Mouse (Mus musculus): ENCODE measurements around the gene Chst15. TPM values are rescaled to one million over a fixed set of nuclear protein-coding genes. Genes with fewer than 3 reads are reported as not detected.

Chst15 gene
- polyA plus RNA-seq (2014; fragmentation: Nextera tagmentation; extraction: Ambion mirVana), result 12.8 and 14.1 TPM in 2 replicates

- Histone ChIP-seq H3K9ac (ENCODE audit: low read depth, low read length) (peak within 1 kb of the TSS; percentile 80), H3K27me3 (replicated peaks; ENCODE audit: control insufficient read depth, insufficient read depth, low read length) (peaks cover 3% of the 10 kb centered on the region; the same call in 1 of the 2 replicates), H3K4me2 (peak within 1 kb of the TSS; percentile 99), H3K4me1 (replicated peaks; ENCODE audit: control insufficient read depth, insufficient read depth, low read length) (peaks cover 12% of the 10 kb centered on the region), H3K4me3 (ENCODE audit: low read depth, low read length) (peak within 1 kb of the TSS; percentile 76), H3K27ac (ENCODE audit: low read depth, low read length) (peak within 1 kb of the TSS; percentile 8), H3K36me3 (ENCODE audit: control insufficient read depth, insufficient read depth, low read length) (no peaks in the 10 kb centered on the region), H3K9me3 (ENCODE audit: control insufficient read depth, low read length) (no peaks in the 10 kb centered on the region)
- under 1% methylated on average over 34 of the region's 34 CpGs for WGBS
- DNase-seq (ENCODE audit: low spot score) (no peak), ATAC-seq (replicated peaks; ENCODE audit: low FRiP score) (peak; percentile 55)
Measured at GRCm38 (mm10) chr7:132317036-132317541, at the start of gene Chst15. Gene Chst15, minus strand, starts transcription at chr7:132317228.

- H3K9ac ChIP-seq (ENCODE audit: low read depth, low read length), result no peak overlapping the region
- no peak for DNase-seq (ENCODE audit: low spot score)
Measured at GRCm38 (mm10) chr7:132365703-132366384, 48.8 kb upstream of the Chst15 start.

GRCm38 (mm10) chr7:132365111-132365510, 48.1 kb upstream of the Chst15 start:
- no peaks in the 10 kb centered on the region for H3K36me3 ChIP-seq (ENCODE audit: control insufficient read depth, insufficient read depth, low read length)
- no peaks in the 10 kb centered on the region for H3K9me3 ChIP-seq (ENCODE audit: control insufficient read depth, low read length)
- H3K9ac ChIP-seq (ENCODE audit: low read depth, low read length), result no peak overlapping the region
- DNase-seq (ENCODE audit: low spot score) (no peak), ATAC-seq (replicated peaks; ENCODE audit: low FRiP score) (no peak)
- no peak overlapping the region for H3K4me3 ChIP-seq (ENCODE audit: low read depth, low read length)
- WGBS, result 59% methylated on average over 5 of the region's 5 CpGs
- H3K27ac ChIP-seq (ENCODE audit: low read depth, low read length), result no peak overlapping the region
- peaks cover 15% of the 10 kb centered on the region for H3K4me1 ChIP-seq (replicated peaks; ENCODE audit: control insufficient read depth, insufficient read depth, low read length)
- no peaks in the 10 kb centered on the region for H3K27me3 ChIP-seq (replicated peaks; ENCODE audit: control insufficient read depth, insufficient read depth, low read length)
- H3K4me2 ChIP-seq, result no peak overlapping the region

More at GRCm38 (mm10) chr7:132365703-132366384, 48.8 kb upstream of the Chst15 start:
- Histone ChIP-seq H3K27me3 (replicated peaks; ENCODE audit: control insufficient read depth, insufficient read depth, low read length) (no peaks in the 10 kb centered on the region), H3K9me3 (ENCODE audit: control insufficient read depth, low read length) (no peaks in the 10 kb centered on the region), H3K4me3 (ENCODE audit: low read depth, low read length) (no peak overlapping the region), H3K4me1 (replicated peaks; ENCODE audit: control insufficient read depth, insufficient read depth, low read length) (peaks cover 15% of the 10 kb centered on the region), H3K27ac (ENCODE audit: low read depth, low read length) (no peak overlapping the region), H3K36me3 (ENCODE audit: control insufficient read depth, insufficient read depth, low read length) (no peaks in the 10 kb centered on the region), H3K4me2 (peak overlapping the region; percentile 34; the same call in 1 of the 2 replicates)
- ATAC-seq (replicated peaks; ENCODE audit: low FRiP score), result peak; percentile 62
- 31% methylated on average over 5 of the region's 5 CpGs for WGBS

DNA sequence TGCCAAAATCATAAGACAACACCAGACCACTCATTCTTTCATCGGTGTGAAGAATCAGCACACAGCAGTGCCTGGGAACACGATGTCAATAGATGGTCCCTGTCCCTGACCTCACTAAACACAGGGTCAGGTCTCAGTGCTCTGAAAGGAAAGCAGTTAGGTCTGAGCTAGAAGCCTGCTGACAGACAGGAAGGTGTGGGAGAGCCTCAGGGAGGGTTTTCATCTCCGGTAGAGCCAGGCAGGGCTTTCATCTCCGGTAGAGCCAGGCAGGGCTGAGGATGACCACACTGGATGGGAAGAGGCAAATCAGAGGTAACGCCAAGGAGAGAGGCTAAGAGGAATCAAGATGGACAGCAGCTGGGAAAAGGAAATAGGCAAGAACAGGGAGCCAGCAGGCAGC, 47.5 kb upstream of the Chst15 start:
- DNase-seq (ENCODE audit: low spot score) (no peak), ATAC-seq (replicated peaks; ENCODE audit: low FRiP score) (no peak)
- no peaks in the 10 kb centered on the region for H3K9me3 ChIP-seq (ENCODE audit: control insufficient read depth, low read length)
- H3K4me1 ChIP-seq (replicated peaks; ENCODE audit: control insufficient read depth, insufficient read depth, low read length), result peaks cover 15% of the 10 kb centered on the region
- no peaks in the 10 kb centered on the region for H3K27me3 ChIP-seq (replicated peaks; ENCODE audit: control insufficient read depth, insufficient read depth, low read length)
- no peak overlapping the region for H3K4me2 ChIP-seq
- no peak overlapping the region for H3K27ac ChIP-seq (ENCODE audit: low read depth, low read length)
- no peak overlapping the region for H3K4me3 ChIP-seq (ENCODE audit: low read depth, low read length)
- H3K9ac ChIP-seq (ENCODE audit: low read depth, low read length), result no peak overlapping the region
- WGBS, result 29% methylated on average over 5 of the region's 5 CpGs
- no peaks in the 10 kb centered on the region for H3K36me3 ChIP-seq (ENCODE audit: control insufficient read depth, insufficient read depth, low read length)

DNA sequence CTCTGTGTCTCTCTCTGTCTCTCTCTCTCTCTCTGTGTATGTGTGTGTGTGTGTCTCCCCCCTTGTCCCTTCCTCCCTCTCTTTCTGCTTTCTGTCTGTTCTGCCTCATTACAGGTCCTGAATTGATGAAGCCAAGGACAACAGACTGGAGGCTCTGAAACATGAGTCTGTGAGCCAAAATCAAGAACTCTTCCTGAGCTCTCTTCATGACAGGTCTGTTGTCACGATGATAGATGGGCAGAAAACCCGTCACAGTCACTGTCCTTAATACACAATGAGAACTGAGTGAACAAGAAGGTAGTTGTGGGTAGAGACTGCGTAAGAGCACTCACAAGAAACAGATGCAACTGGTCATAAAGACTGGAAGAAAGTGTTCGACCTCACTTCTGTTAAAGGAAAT, 43.3 kb upstream of the Chst15 start:
- Histone ChIP-seq H3K4me3 (ENCODE audit: low read depth, low read length) (no peak overlapping the region), H3K9me3 (ENCODE audit: control insufficient read depth, low read length) (no peaks in the 10 kb centered on the region), H3K9ac (ENCODE audit: low read depth, low read length) (no peak overlapping the region), H3K36me3 (ENCODE audit: control insufficient read depth, insufficient read depth, low read length) (no peaks in the 10 kb centered on the region), H3K4me1 (replicated peaks; ENCODE audit: control insufficient read depth, insufficient read depth, low read length) (peaks cover 3% of the 10 kb centered on the region), H3K27me3 (replicated peaks; ENCODE audit: control insufficient read depth, insufficient read depth, low read length) (no peaks in the 10 kb centered on the region), H3K27ac (ENCODE audit: low read depth, low read length) (no peak overlapping the region), H3K4me2 (no peak overlapping the region)
- ATAC-seq (replicated peaks; ENCODE audit: low FRiP score), result no peak
- WGBS, result 64% methylated on average over 4 of the region's 4 CpGs
- DNase-seq (ENCODE audit: low spot score), result no peak

GRCm38 (mm10) chr7:132358709-132359108, 41.7 kb upstream of the Chst15 start:
- Histone ChIP-seq H3K36me3 (ENCODE audit: control insufficient read depth, insufficient read depth, low read length) (no peaks in the 10 kb centered on the region), H3K4me2 (no peak overlapping the region), H3K27ac (ENCODE audit: low read depth, low read length) (no peak overlapping the region), H3K4me3 (ENCODE audit: low read depth, low read length) (no peak overlapping the region), H3K9me3 (ENCODE audit: control insufficient read depth, low read length) (no peaks in the 10 kb centered on the region), H3K4me1 (replicated peaks; ENCODE audit: control insufficient read depth, insufficient read depth, low read length) (no peaks in the 10 kb centered on the region; the same call in 1 of the 2 replicates), H3K9ac (ENCODE audit: low read depth, low read length) (no peak overlapping the region), H3K27me3 (replicated peaks; ENCODE audit: control insufficient read depth, insufficient read depth, low read length) (no peaks in the 10 kb centered on the region)
- 45% methylated on average over 4 of the region's 4 CpGs for WGBS
- DNase-seq (ENCODE audit: low spot score) (no peak), ATAC-seq (replicated peaks; ENCODE audit: low FRiP score) (no peak)

- ATAC-seq (replicated peaks; ENCODE audit: low FRiP score) (no peak), DNase-seq (ENCODE audit: low spot score) (no peak)
- no peaks in the 10 kb centered on the region; the same call in 1 of the 2 replicates for H3K4me1 ChIP-seq (replicated peaks; ENCODE audit: control insufficient read depth, insufficient read depth, low read length)
- H3K9me3 ChIP-seq (ENCODE audit: control insufficient read depth, low read length), result no peaks in the 10 kb centered on the region
- H3K27ac ChIP-seq (ENCODE audit: low read depth, low read length), result no peak overlapping the region
- no peaks in the 10 kb centered on the region for H3K27me3 ChIP-seq (replicated peaks; ENCODE audit: control insufficient read depth, insufficient read depth, low read length)
- WGBS, result 53% methylated on average over 3 of the region's 3 CpGs
- no peak overlapping the region for H3K4me2 ChIP-seq
- no peaks in the 10 kb centered on the region for H3K36me3 ChIP-seq (ENCODE audit: control insufficient read depth, insufficient read depth, low read length)
- no peak overlapping the region for H3K4me3 ChIP-seq (ENCODE audit: low read depth, low read length)
- no peak overlapping the region for H3K9ac ChIP-seq (ENCODE audit: low read depth, low read length)
Measured at GRCm38 (mm10) chr7:132358250-132358649, 41.2 kb upstream of the Chst15 start.

GRCm38 (mm10) chr7:132357841-132358237, 40.8 kb upstream of the Chst15 start:
- Histone ChIP-seq H3K27ac (ENCODE audit: low read depth, low read length) (no peak overlapping the region), H3K27me3 (replicated peaks; ENCODE audit: control insufficient read depth, insufficient read depth, low read length) (no peaks in the 10 kb centered on the region), H3K4me3 (ENCODE audit: low read depth, low read length) (no peak overlapping the region), H3K9me3 (ENCODE audit: control insufficient read depth, low read length) (no peaks in the 10 kb centered on the region), H3K4me2 (no peak overlapping the region), H3K4me1 (replicated peaks; ENCODE audit: control insufficient read depth, insufficient read depth, low read length) (no peaks in the 10 kb centered on the region; the same call in 1 of the 2 replicates), H3K9ac (ENCODE audit: low read depth, low read length) (no peak overlapping the region), H3K36me3 (ENCODE audit: control insufficient read depth, insufficient read depth, low read length) (no peaks in the 10 kb centered on the region)
- 80% methylated on average over 3 of the region's 3 CpGs for WGBS
- DNase-seq (ENCODE audit: low spot score) (no peak), ATAC-seq (replicated peaks; ENCODE audit: low FRiP score) (no peak)

Measured in liver, embryonic 11.5 days (tissue).